ENCODE assay signal across 13 mouse cellular contexts in the genomic region with DNA sequence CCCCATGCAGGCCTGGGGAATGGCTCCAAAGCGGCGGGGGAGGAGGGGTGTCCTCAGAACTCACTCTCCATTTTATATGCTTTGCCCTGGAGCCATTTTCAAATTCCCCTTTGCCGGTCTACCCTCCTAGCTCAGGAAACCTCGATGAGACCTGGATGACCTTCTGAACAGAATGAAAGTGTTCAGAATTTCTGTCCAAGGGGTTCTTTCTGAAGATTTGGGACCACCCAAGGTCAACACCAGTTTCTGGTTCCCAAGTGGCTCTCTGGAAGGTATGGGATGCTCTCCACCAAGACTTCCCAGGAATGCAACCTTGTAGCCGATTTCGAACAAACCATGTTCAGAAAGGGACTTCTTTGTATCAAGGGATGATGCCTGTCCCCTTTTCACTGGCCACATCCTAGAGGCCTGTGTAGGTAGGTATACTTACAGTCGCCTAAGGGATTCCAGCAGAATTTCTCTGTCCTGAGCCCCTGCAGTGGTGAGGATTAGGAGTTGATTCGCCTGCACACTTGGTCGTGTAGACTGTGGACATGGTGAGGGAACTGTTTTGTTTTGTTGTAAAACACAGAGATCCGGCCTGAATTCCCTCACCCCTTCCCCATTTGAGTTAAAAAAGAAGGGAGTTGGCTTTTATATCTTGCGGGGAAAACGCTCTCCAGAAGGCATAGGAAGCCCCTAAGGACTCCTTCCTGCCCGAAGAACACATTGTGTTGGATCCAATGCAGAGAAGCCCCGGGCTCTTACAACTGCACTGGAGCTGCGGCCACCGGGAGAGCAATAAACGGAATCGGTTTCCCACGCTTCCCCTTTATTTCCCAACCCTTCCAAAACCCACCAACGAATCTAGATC. TPM values are rescaled to one million over a fixed set of nuclear protein-coding genes. Genes with fewer than 3 reads are reported as not detected.
A peak's percentile ranks its signal among the peaks of the same experiment; 100 is the strongest.
DNase-seq lines count a peak whose midpoint lies in the region; ATAC-seq and TF ChIP-seq lines count a peak whose summit lies in the region.
"Had no signal": no experiment of that assay in that cellular context is flagged by ENCODE, and none has a peak within 500 bp of the region (broad histone marks: within the 10 kb centered on the region; RNA-seq: fewer than 3 reads in every experiment).

No protein-coding gene starts in this region.

- H3K4me3 ChIP-seq in hindbrain, embryonic 10.5 days, result no peak overlapping the region; the same call in 1 of the 2 replicates
- no peak overlapping the region for H3K4me3 ChIP-seq in hindbrain, postnatal 0 days (ENCODE audit: low read length)
- 0 out of 2 replicates have a peak overlapping the region, but pooled peaks have one; percentile 1 for H3K4me3 ChIP-seq in midbrain, embryonic 13.5 days (replicated peaks)
- H3K4me3 ChIP-seq in midbrain, postnatal 0 days (ENCODE audit: low read depth, low read length), result no peak overlapping the region
- H3K4me3 ChIP-seq in forebrain, embryonic 14.5 days (ENCODE audit: low read depth, low read length), result peak overlapping the region; percentile 16; the same call in 1 of the 2 replicates
- H3K4me3 ChIP-seq in midbrain, embryonic 14.5 days (replicated peaks; ENCODE audit: low read depth, low read length), result no peak overlapping the region
- H3K4me3 ChIP-seq: liver, embryonic 15.5 days had no signal

- no peak overlapping the region for H3K9ac ChIP-seq in hindbrain, postnatal 0 days (replicated peaks; ENCODE audit: low read length)
- no peak overlapping the region for H3K9ac ChIP-seq in midbrain, embryonic 13.5 days (replicated peaks)
- H3K9ac ChIP-seq in midbrain, postnatal 0 days (replicated peaks; ENCODE audit: low read length, poor library complexity, severe bottlenecking), result no peak overlapping the region
- peak overlapping the region; percentile 94 for H3K9ac ChIP-seq in forebrain, embryonic 14.5 days (ENCODE audit: low read length)
- H3K9ac ChIP-seq in midbrain, embryonic 14.5 days (replicated peaks; ENCODE audit: low read length), result no peak overlapping the region
- H3K9ac ChIP-seq: liver, embryonic 15.5 days had no signal

- H3K27me3 ChIP-seq in hindbrain, embryonic 10.5 days (ENCODE audit: insufficient read depth, poor library complexity, severe bottlenecking), result peaks cover 99% of the 10 kb centered on the region
- H3K27me3 ChIP-seq in hindbrain, postnatal 0 days (ENCODE audit: insufficient read depth, low read length), result peaks cover 72% of the 10 kb centered on the region
- peaks cover 96% of the 10 kb centered on the region for H3K27me3 ChIP-seq in midbrain, embryonic 13.5 days
- H3K27me3 ChIP-seq in midbrain, postnatal 0 days (ENCODE audit: insufficient read depth, low read length), result peaks cover 67% of the 10 kb centered on the region
- H3K27me3 ChIP-seq in forebrain, embryonic 14.5 days (replicated peaks; ENCODE audit: control insufficient read depth, insufficient read depth, low read length), result peaks cover 46% of the 10 kb centered on the region
- H3K27me3 ChIP-seq in midbrain, embryonic 14.5 days (ENCODE audit: control insufficient read depth, insufficient read depth, low read length), result peaks cover 78% of the 10 kb centered on the region
- H3K27me3 ChIP-seq: CH12.LX had no signal

- ATAC-seq in hindbrain, postnatal 0 days, result no peak
- no peak for ATAC-seq in midbrain, embryonic 13.5 days
- ATAC-seq in midbrain, postnatal 0 days (ENCODE audit: low FRiP score), result no peak
- no peak for ATAC-seq in forebrain, embryonic 14.5 days
- ATAC-seq in midbrain, embryonic 14.5 days (ENCODE audit: low FRiP score, low TSS enrichment), result no peak

- peak overlapping the region; percentile 3; the same call in 1 of the 2 replicates for H3K27ac ChIP-seq in hindbrain, embryonic 10.5 days
- no peak overlapping the region for H3K27ac ChIP-seq in hindbrain, postnatal 0 days
- H3K27ac ChIP-seq in midbrain, embryonic 13.5 days, result no peak overlapping the region
- H3K27ac ChIP-seq in midbrain, postnatal 0 days (ENCODE audit: low read depth, low read length), result no peak overlapping the region
- no peak overlapping the region for H3K27ac ChIP-seq in forebrain, embryonic 14.5 days (ENCODE audit: low read depth, low read length)
- no peak overlapping the region for H3K27ac ChIP-seq in midbrain, embryonic 14.5 days (replicated peaks; ENCODE audit: low read depth, low read length)
- H3K27ac ChIP-seq: liver, embryonic 15.5 days had no signal

- no peak overlapping the region for H3K4me2 ChIP-seq in hindbrain, postnatal 0 days (ENCODE audit: low read depth, low read length)
- no peak overlapping the region for H3K4me2 ChIP-seq in midbrain, embryonic 13.5 days (replicated peaks)
- no peak overlapping the region for H3K4me2 ChIP-seq in midbrain, postnatal 0 days (ENCODE audit: low read depth, low read length, poor library complexity, severe bottlenecking)
- H3K4me2 ChIP-seq in forebrain, embryonic 14.5 days (ENCODE audit: low read length), result peak overlapping the region; percentile 83
- no peak overlapping the region for H3K4me2 ChIP-seq in midbrain, embryonic 14.5 days (ENCODE audit: low read length)
- H3K4me2 ChIP-seq: liver, embryonic 15.5 days had no signal

- no peak for TF ChIP-seq CTCF in hindbrain, postnatal 0 days (IDR thresholded peaks at IDR 0.05; ENCODE audit: low read depth)
- no peak for TF ChIP-seq CTCF in midbrain, postnatal 0 days (IDR thresholded peaks at IDR 0.05)

- WGBS in hindbrain, embryonic 10.5 days, result 1% methylated on average over 20 of the region's 20 CpGs
- WGBS in hindbrain, postnatal 0 days, result 8% methylated on average over 20 of the region's 20 CpGs
- WGBS in midbrain, embryonic 13.5 days, result 3% methylated on average over 20 of the region's 20 CpGs
- 7% methylated on average over 20 of the region's 20 CpGs for WGBS in midbrain, postnatal 0 days
- WGBS in forebrain, embryonic 14.5 days, result 14% methylated on average over 20 of the region's 20 CpGs
- 4% methylated on average over 20 of the region's 20 CpGs for WGBS in midbrain, embryonic 14.5 days

- peak; percentile 45 for DNase-seq in hindbrain, embryonic 10.5 days (ENCODE audit: low spot score)
- DNase-seq in hindbrain, postnatal 0 days (ENCODE audit: low spot score), result no peak
- no peak for DNase-seq in midbrain, postnatal 0 days (ENCODE audit: low spot score)
- DNase-seq in forebrain, embryonic 14.5 days (ENCODE audit: low spot score), result no peak
- peak; percentile 64 for DNase-seq in midbrain, embryonic 14.5 days
- DNase-seq in urinary bladder, postnatal 25 days (ENCODE audit: low spot score), result no peak
- no peak for DNase-seq in cerebellum, postnatal 36 days
- DNase-seq: cerebellum, postnatal 25 days had no signal

- peaks cover 75% of the 10 kb centered on the region for H3K4me1 ChIP-seq in hindbrain, embryonic 10.5 days (replicated peaks)
- no peaks in the 10 kb centered on the region for H3K4me1 ChIP-seq in hindbrain, postnatal 0 days (ENCODE audit: insufficient read depth, low read length)
- H3K4me1 ChIP-seq in midbrain, embryonic 13.5 days (replicated peaks), result peaks cover 36% of the 10 kb centered on the region
- H3K4me1 ChIP-seq in midbrain, postnatal 0 days (ENCODE audit: insufficient read depth, low read length), result no peaks in the 10 kb centered on the region
- peaks cover 11% of the 10 kb centered on the region for H3K4me1 ChIP-seq in forebrain, embryonic 14.5 days (ENCODE audit: control insufficient read depth, insufficient read depth, low read length)
- no peaks in the 10 kb centered on the region; the same call in 1 of the 2 replicates for H3K4me1 ChIP-seq in midbrain, embryonic 14.5 days (ENCODE audit: control insufficient read depth, insufficient read depth, low read length)

- H3K36me3 ChIP-seq in hindbrain, embryonic 10.5 days, result no peaks in the 10 kb centered on the region
- no peaks in the 10 kb centered on the region for H3K36me3 ChIP-seq in hindbrain, postnatal 0 days (ENCODE audit: insufficient read depth, low read length)
- H3K36me3 ChIP-seq in midbrain, embryonic 13.5 days, result no peaks in the 10 kb centered on the region
- H3K36me3 ChIP-seq in midbrain, postnatal 0 days (ENCODE audit: insufficient read depth, low read length), result no peaks in the 10 kb centered on the region
- H3K36me3 ChIP-seq in forebrain, embryonic 14.5 days (ENCODE audit: control insufficient read depth, insufficient read depth, low read length), result no peaks in the 10 kb centered on the region
- H3K36me3 ChIP-seq in midbrain, embryonic 14.5 days (ENCODE audit: control insufficient read depth, insufficient read depth, low read length), result no peaks in the 10 kb centered on the region
- H3K36me3 ChIP-seq: liver, embryonic 15.5 days had no signal

- H3K9me3 ChIP-seq in hindbrain, embryonic 10.5 days, result no peaks in the 10 kb centered on the region
- H3K9me3 ChIP-seq in hindbrain, postnatal 0 days (ENCODE audit: low read length), result 0 out of 2 replicates have a peak, but pooled peaks cover 5% of the 10 kb centered on the region
- H3K9me3 ChIP-seq in midbrain, embryonic 13.5 days, result no peaks in the 10 kb centered on the region
- H3K9me3 ChIP-seq in midbrain, postnatal 0 days (ENCODE audit: low read length), result 0 out of 2 replicates have a peak, but pooled peaks cover 2% of the 10 kb centered on the region
- H3K9me3 ChIP-seq in forebrain, embryonic 14.5 days (replicated peaks; ENCODE audit: control insufficient read depth, low read length), result no peaks in the 10 kb centered on the region
- H3K9me3 ChIP-seq in midbrain, embryonic 14.5 days (ENCODE audit: control insufficient read depth, low read length), result no peaks in the 10 kb centered on the region
- H3K9me3 ChIP-seq: liver, embryonic 15.5 days had no signal

RNA-seq across cellular contexts. Expression of gene Prdm16, which starts 4.0 kb away (rescaled TPM):
- polyA plus RNA-seq in hindbrain, embryonic 10.5 days (2016; fragmentation: Nextera tagmentation; extraction: Ambion mirVana), result 15.3 and 23.5 TPM in 2 replicates
- 5.3 and 5.8 TPM in 2 replicates for total RNA-seq in hindbrain, postnatal 0 days (2014; rRNA removed)
- 10.3 and 10.5 TPM in 2 replicates for polyA plus RNA-seq in hindbrain, postnatal 0 days (2015; fragmentation: Nextera tagmentation; extraction: Ambion mirVana)
- polyA plus RNA-seq in midbrain, embryonic 13.5 days (2015; fragmentation: Nextera tagmentation; extraction: Ambion mirVana), result 8.7 and 12.5 TPM in 2 replicates
- 10.7 and 13.4 TPM in 2 replicates for total RNA-seq in midbrain, postnatal 0 days (2014; rRNA removed)
- 9.3 and 12.0 TPM in 2 replicates for polyA plus RNA-seq in midbrain, postnatal 0 days (2015; fragmentation: Nextera tagmentation; extraction: Ambion mirVana)
- 20.6 and 25.0 TPM in 2 replicates for polyA plus RNA-seq in forebrain, embryonic 14.5 days (2014; fragmentation: Nextera tagmentation; extraction: Ambion mirVana)
- 5.2 and 10.1 TPM in 2 replicates for polyA plus RNA-seq in midbrain, embryonic 14.5 days (2014; fragmentation: Nextera tagmentation; extraction: Ambion mirVana)
- total RNA-seq: CH12.LX had no signal

RNA-seq across cellular contexts. Expression of gene Actrt2, which starts 27.0 kb away (rescaled TPM):
- not detected in 2 replicates for polyA plus RNA-seq in hindbrain, embryonic 10.5 days (2016; fragmentation: Nextera tagmentation; extraction: Ambion mirVana)
- total RNA-seq in hindbrain, postnatal 0 days (2014; rRNA removed), result not detected in 2 replicates
- polyA plus RNA-seq in hindbrain, postnatal 0 days (2015; fragmentation: Nextera tagmentation; extraction: Ambion mirVana), result not detected in 2 replicates
- polyA plus RNA-seq in midbrain, embryonic 13.5 days (2015; fragmentation: Nextera tagmentation; extraction: Ambion mirVana), result not detected in 2 replicates
- not detected in 2 replicates for total RNA-seq in midbrain, postnatal 0 days (2014; rRNA removed)
- polyA plus RNA-seq in midbrain, postnatal 0 days (2015; fragmentation: Nextera tagmentation; extraction: Ambion mirVana), result not detected in 2 replicates
- polyA plus RNA-seq in forebrain, embryonic 14.5 days (2014; fragmentation: Nextera tagmentation; extraction: Ambion mirVana), result not detected in 2 replicates
- not detected in 2 replicates for polyA plus RNA-seq in midbrain, embryonic 14.5 days (2014; fragmentation: Nextera tagmentation; extraction: Ambion mirVana)
- total RNA-seq: CH12.LX; hematopoietic stem cell, adult 5-6 weeks had no signal
- polyA plus RNA-seq: frontal cortex, adult 2 months; liver, embryonic 15.5 days had no signal

Comparison
In these comparisons a context has a peak if more than half of its experiments do, and no peak if none do; other contexts are left out.
1. DNase-seq: peak in hindbrain, embryonic 10.5 days (single experiment) and midbrain, embryonic 14.5 days (single experiment); none in hindbrain, postnatal 0 days (single experiment), midbrain, postnatal 0 days (single experiment), forebrain, embryonic 14.5 days (single experiment), urinary bladder, postnatal 25 days (single experiment) and cerebellum, postnatal 36 days (0 of 2).
2. H3K4me3 ChIP-seq: peak in midbrain, embryonic 13.5 days (single experiment) and forebrain, embryonic 14.5 days (single experiment); none in hindbrain, embryonic 10.5 days (single experiment), hindbrain, postnatal 0 days (single experiment), midbrain, postnatal 0 days (single experiment) and midbrain, embryonic 14.5 days (single experiment).